Mouse (Mus musculus) lung, postnatal 0 days (tissue): ENCODE results near the gene Mindy3.

Source experiments
- CTCF ChIP-seq: IDR thresholded peaks from 2 replicates; pipeline ENCODE4 v1.5.1; 2016; ENCODE audit warnings: antibody characterized with exemption, mild to moderate bottlenecking
- EP300 ChIP-seq: IDR thresholded peaks from 2 replicates; pipeline ENCODE4 v1.6.1; 2016; ENCODE audit warnings: antibody characterized with exemption, mild to moderate bottlenecking, control low read depth

GRCm38 (mm10) chr2:12300449-12301228 lies 118.6 kb downstream of the Mindy3 start:
- TF ChIP-seq CTCF (no peak), EP300 (no peak)
